ENCODE assay signal across 18 mouse cellular contexts in the genomic region with DNA sequence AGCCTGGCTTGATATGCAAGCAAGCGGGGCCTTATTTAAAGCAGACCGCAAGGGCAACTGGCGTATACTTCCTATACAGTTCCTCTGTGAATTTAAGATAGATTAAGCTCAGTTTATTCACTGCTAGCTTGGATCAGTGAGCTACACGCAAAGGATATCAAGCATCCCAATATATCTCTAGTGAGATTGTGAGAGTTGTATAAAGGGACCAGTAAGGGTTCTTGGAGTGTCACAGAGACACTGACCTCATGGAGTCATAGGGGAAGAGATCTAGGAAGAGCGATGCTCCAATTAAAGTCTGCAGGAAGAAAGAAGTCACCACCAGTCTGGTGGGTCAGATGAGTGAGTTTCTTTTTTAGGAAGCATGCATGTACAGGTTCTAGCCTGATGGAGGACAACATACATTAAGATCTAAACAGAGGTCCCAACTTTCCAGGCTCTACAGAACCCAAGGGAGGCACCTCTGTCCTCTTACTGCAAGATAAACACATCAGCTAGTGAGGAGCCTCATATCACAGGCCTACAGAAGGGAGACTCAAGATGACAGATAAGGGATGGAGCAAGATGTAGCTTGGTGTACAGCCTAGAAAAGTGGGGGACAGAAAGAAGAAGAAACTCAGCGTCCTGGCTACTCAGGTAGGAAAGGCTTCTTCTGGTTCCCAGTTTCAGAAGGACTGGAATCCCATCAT.
A peak's percentile ranks its signal among the peaks of the same experiment; 100 is the strongest.
DNase-seq lines count a peak whose midpoint lies in the region; ATAC-seq and TF ChIP-seq lines count a peak whose summit lies in the region.
"Had no signal": no experiment of that assay in that cellular context is flagged by ENCODE, and none has a peak within 500 bp of the region (broad histone marks: within the 10 kb centered on the region; RNA-seq: fewer than 3 reads in every experiment).

No protein-coding gene starts in this region.

- no peak overlapping the region for H3K4me3 ChIP-seq in embryonic fibroblast, embryonic 13.5 days (ENCODE audit: insufficient read depth, low read length)
- H3K4me3 ChIP-seq in liver, embryonic 15.5 days (replicated peaks) = peak overlapping the region; percentile 53
- H3K4me3 ChIP-seq in forebrain, embryonic 13.5 days = no peak overlapping the region
- H3K4me3 ChIP-seq: embryonic facial prominence, embryonic 12.5 days; forebrain, embryonic 15.5 days; hindbrain, embryonic 10.5 days; limb, embryonic 12.5 days; neural tube, embryonic 12.5 days had no signal

- H3K4me2 ChIP-seq in liver, embryonic 15.5 days = peak overlapping the region; percentile 62
- H3K4me2 ChIP-seq in forebrain, embryonic 13.5 days = no peak overlapping the region
- H3K4me2 ChIP-seq: embryonic facial prominence, embryonic 12.5 days; forebrain, embryonic 15.5 days; limb, embryonic 12.5 days; neural tube, embryonic 12.5 days had no signal

- H3K9me3 ChIP-seq in liver, embryonic 15.5 days (replicated peaks) = no peaks in the 10 kb centered on the region
- H3K9me3 ChIP-seq in forebrain, embryonic 13.5 days (replicated peaks) = peaks cover 7% of the 10 kb centered on the region; the same call in 1 of the 2 replicates
- H3K9me3 ChIP-seq: forebrain, embryonic 15.5 days; neural tube, embryonic 12.5 days had no signal

- H3K27me3 ChIP-seq in liver, embryonic 15.5 days = no peaks in the 10 kb centered on the region
- H3K27me3 ChIP-seq in forebrain, embryonic 13.5 days = no peaks in the 10 kb centered on the region
- H3K27me3 ChIP-seq: CH12.LX; embryonic facial prominence, embryonic 12.5 days; forebrain, embryonic 15.5 days; limb, embryonic 12.5 days; neural tube, embryonic 12.5 days had no signal

- no peaks in the 10 kb centered on the region; the same call in 1 of the 2 replicates for H3K36me3 ChIP-seq in liver, embryonic 15.5 days (replicated peaks)
- H3K36me3 ChIP-seq in forebrain, embryonic 13.5 days (ENCODE audit: poor library complexity, severe bottlenecking) = 0 out of 2 replicates have a peak, but pooled peaks cover 7% of the 10 kb centered on the region
- H3K36me3 ChIP-seq: forebrain, embryonic 15.5 days; hindbrain, embryonic 10.5 days; neural tube, embryonic 12.5 days had no signal

- DNase-seq in spleen, postnatal 10 days (ENCODE audit: low spot score in 2 of 2) = peak; percentile 21 to 33
- no peak for DNase-seq in spleen, postnatal 14 days (ENCODE audit: low spot score in 2 of 2)
- no peak for DNase-seq in left cerebral cortex, adult 11 months (ENCODE audit: low spot score)
- no peak for DNase-seq in lung, adult 18-20 months
- DNase-seq: cerebellum, postnatal 14 days; kidney, postnatal 25 days; layer of hippocampus, postnatal 36 days; lung, postnatal 14 days had no signal

- whole genome bisulfite sequencing in liver, embryonic 15.5 days (ENCODE audit: insufficient replicate concordance) = 53% methylated on average over 6 of the region's 6 CpGs
- 94% methylated on average over 6 of the region's 6 CpGs for WGBS in forebrain, embryonic 13.5 days

- peak overlapping the region; percentile 86 for H3K27ac ChIP-seq in embryonic fibroblast, embryonic 13.5 days (ENCODE audit: insufficient read depth, low read length)
- H3K27ac ChIP-seq in liver, embryonic 15.5 days (replicated peaks) = peak overlapping the region; percentile 90
- H3K27ac ChIP-seq in forebrain, embryonic 13.5 days = no peak overlapping the region
- H3K27ac ChIP-seq: embryonic facial prominence, embryonic 12.5 days; forebrain, embryonic 15.5 days; hindbrain, embryonic 10.5 days; limb, embryonic 12.5 days; neural tube, embryonic 12.5 days had no signal

- no peak for TF ChIP-seq POLR2A in embryonic fibroblast, embryonic 13.5 days (IDR thresholded peaks at IDR 0.05; ENCODE audit: low read depth, low read length)

- no peak for TF ChIP-seq CTCF in embryonic fibroblast, embryonic 13.5 days (IDR thresholded peaks at IDR 0.05; ENCODE audit: borderline replicate concordance, insufficient read depth, low read length)

- peak; percentile 100 for ATAC-seq in liver, embryonic 15.5 days (ENCODE audit: insufficient read depth)
- no peak for ATAC-seq in forebrain, embryonic 13.5 days
- ATAC-seq: forebrain, embryonic 15.5 days; midbrain, embryonic 16.5 days had no signal

- peak overlapping the region; percentile 51 for H3K9ac ChIP-seq in liver, embryonic 15.5 days
- H3K9ac ChIP-seq in forebrain, embryonic 13.5 days = no peak overlapping the region
- H3K9ac ChIP-seq: embryonic facial prominence, embryonic 12.5 days; forebrain, embryonic 15.5 days; limb, embryonic 12.5 days; neural tube, embryonic 12.5 days had no signal

- peaks cover 23% of the 10 kb centered on the region for H3K4me1 ChIP-seq in embryonic fibroblast, embryonic 13.5 days (ENCODE audit: control insufficient read depth, insufficient read depth, low read length)
- peaks cover 69% of the 10 kb centered on the region for H3K4me1 ChIP-seq in liver, embryonic 15.5 days (replicated peaks)
- peaks cover 14% of the 10 kb centered on the region for H3K4me1 ChIP-seq in forebrain, embryonic 13.5 days
- H3K4me1 ChIP-seq: embryonic facial prominence, embryonic 12.5 days had no signal

Comparison
In these comparisons a context has a peak if more than half of its experiments do, and no peak if none do; other contexts are left out.
1. DNase-seq: peak in spleen, postnatal 10 days (2 of 2); none in spleen, postnatal 14 days (0 of 2), left cerebral cortex, adult 11 months (single experiment) and lung, adult 18-20 months (0 of 2).